Mouse (Mus musculus) forebrain, embryonic 15.5 days (tissue): ENCODE results near the gene Snx30. TPM values are rescaled to one million over a fixed set of nuclear protein-coding genes. Genes with fewer than 3 reads are reported as not detected.
A peak's percentile ranks its signal among the peaks of the same experiment; 100 is the strongest.
"Not testable (repeated sequence)": the region's sequence is repeated elsewhere in the genome, so short reads cannot be mapped to it uniquely, and the experiment has no call there.

ENCODE experiments used
- ATAC-seq: fragments of 200-750 bp; cut with Nextera tagmentation; replicated peaks from 2 replicates; pipeline ENCODE4 v1.8.0; 2017; ENCODE audit warnings: mild to moderate bottlenecking, moderate TSS enrichment, moderate library complexity
- H3K27ac ChIP-seq: fragments of 300-500 bp; sonication (generic); replicated peaks from 2 replicates; pipeline ENCODE4 v1.5.1; 2015; ENCODE audit warnings: mild to moderate bottlenecking, inconsistent platforms
- H3K27me3 ChIP-seq: fragments of 300-500 bp; sonication (generic); 2 replicates; pipeline ENCODE4 v1.6.1; 2015; ENCODE audit warnings: inconsistent platforms
- H3K36me3 ChIP-seq: fragments of 300-500 bp; sonication (generic); 2 replicates; pipeline ENCODE4 v1.6.1; 2015; ENCODE audit warnings: mild to moderate bottlenecking, inconsistent platforms
- H3K4me1 ChIP-seq: fragments of 300-500 bp; sonication (generic); 2 replicates; pipeline ENCODE4 v1.6.1; 2015; ENCODE audit warnings: inconsistent platforms
- H3K4me2 ChIP-seq: fragments of 300-500 bp; sonication (generic); replicated peaks from 2 replicates; pipeline ENCODE4 v1.6.1; 2015; ENCODE audit warnings: mild to moderate bottlenecking, inconsistent platforms
- H3K4me3 ChIP-seq: fragments of 300-500 bp; sonication (generic); 2 replicates; pipeline ENCODE4 v1.5.1; 2015; ENCODE audit warnings: mild to moderate bottlenecking, inconsistent platforms
- H3K9ac ChIP-seq: fragments of 300-500 bp; sonication (generic); replicated peaks from 2 replicates; pipeline ENCODE4 v1.6.1; 2015; ENCODE audit warnings: mild to moderate bottlenecking, inconsistent platforms
- H3K9me3 ChIP-seq: fragments of 300-500 bp; sonication (generic); 2 replicates; pipeline ENCODE4 v1.6.1; 2016; ENCODE audit warnings: inconsistent platforms
- WGBS: fragments of 180-500 bp; shearing (Covaris S2); methylation state at CpG from one replicate; pipeline ENCODE4 v1.1.7; 2015; ENCODE audit warnings: mixed read lengths; 5-methylcytosine and 5-hydroxymethylcytosine counted together
- polyA plus RNA-seq: library from polyadenylated mRNA; unstranded; fragments of >200 nt; fragmentation: Nextera tagmentation; extraction: Ambion mirVana; gene quantifications from 2 replicates; pipeline ENCODE4 v1.2.1, GENCODE M21; 2015

Gene Snx30
- polyA plus RNA-seq, 1 experiment from 2014 or later, result 13.0 TPM

GRCm38 (mm10) chr4:59777828-59778227, 27.8 kb upstream of the Snx30 start:
- WGBS, result 84% methylated on average over 3 of the region's 3 CpGs
- no peaks in the 10 kb centered on the region for H3K9me3 ChIP-seq
- ATAC-seq, result no peak

GRCm38 (mm10) chr4:59780568-59780967, 25.1 kb upstream of the Snx30 start:
- WGBS, result 17% methylated on average over 1 of the region's 1 CpGs

More at GRCm38 (mm10) chr4:59777828-59778227, 27.8 kb upstream of the Snx30 start:
- H3K27ac ChIP-seq, result no peak overlapping the region
- no peak overlapping the region for H3K4me2 ChIP-seq
- H3K4me3 ChIP-seq, result no peak overlapping the region
- no peaks in the 10 kb centered on the region for H3K27me3 ChIP-seq
- no peak overlapping the region for H3K9ac ChIP-seq
- peaks cover 12% of the 10 kb centered on the region for H3K4me1 ChIP-seq
- peaks cover 20% of the 10 kb centered on the region for H3K36me3 ChIP-seq

GRCm38 (mm10) chr4:59782853-59783684, 22.6 kb upstream of the Snx30 start:
- H3K4me2 ChIP-seq, result peak overlapping the region; percentile 89
- peak overlapping the region; percentile 69 for H3K9ac ChIP-seq
- peak overlapping the region; percentile 54 for H3K27ac ChIP-seq
- 0 out of 2 replicates have a peak, but pooled peaks cover 2% of the 10 kb centered on the region for H3K36me3 ChIP-seq
- WGBS, result under 1% methylated on average over 47 of the region's 47 CpGs
- H3K4me1 ChIP-seq, result peaks cover 13% of the 10 kb centered on the region
- peak; percentile 76 for ATAC-seq
- H3K9me3 ChIP-seq, result no peaks in the 10 kb centered on the region
- H3K27me3 ChIP-seq, result no peaks in the 10 kb centered on the region
- peak overlapping the region; percentile 78 for H3K4me3 ChIP-seq

More at GRCm38 (mm10) chr4:59780568-59780967, 25.1 kb upstream of the Snx30 start:
- no peaks in the 10 kb centered on the region for H3K9me3 ChIP-seq
- ATAC-seq, result no peak
- H3K27me3 ChIP-seq, result no peaks in the 10 kb centered on the region
- H3K4me2 ChIP-seq, result no peak overlapping the region
- H3K27ac ChIP-seq, result no peak overlapping the region
- peaks cover 13% of the 10 kb centered on the region for H3K4me1 ChIP-seq
- no peak overlapping the region for H3K9ac ChIP-seq
- 0 out of 2 replicates have a peak, but pooled peaks cover 2% of the 10 kb centered on the region for H3K36me3 ChIP-seq
- H3K4me3 ChIP-seq, result no peak overlapping the region

GRCm38 (mm10) chr4:59783685-59784279, 21.9 kb upstream of the Snx30 start:
- peaks cover 13% of the 10 kb centered on the region for H3K4me1 ChIP-seq
- WGBS, result under 1% methylated on average over 36 of the region's 36 CpGs
- peak overlapping the region; percentile 69 for H3K9ac ChIP-seq
- H3K36me3 ChIP-seq, result 0 out of 2 replicates have a peak, but pooled peaks cover 2% of the 10 kb centered on the region
- no peaks in the 10 kb centered on the region for H3K9me3 ChIP-seq
- H3K4me2 ChIP-seq, result peak overlapping the region; percentile 89
- peak; percentile 97 for ATAC-seq
- H3K27me3 ChIP-seq, result no peaks in the 10 kb centered on the region
- peak overlapping the region; percentile 54; the same call in 1 of the 2 replicates for H3K27ac ChIP-seq
- peak overlapping the region; percentile 78 for H3K4me3 ChIP-seq

- no peak for ATAC-seq
- no peaks in the 10 kb centered on the region for H3K9me3 ChIP-seq
- no peak overlapping the region for H3K9ac ChIP-seq
- no peaks in the 10 kb centered on the region for H3K36me3 ChIP-seq
- no peak overlapping the region for H3K4me2 ChIP-seq
- no peak overlapping the region for H3K27ac ChIP-seq
- H3K4me1 ChIP-seq, result peaks cover 13% of the 10 kb centered on the region
- no peaks in the 10 kb centered on the region for H3K27me3 ChIP-seq
- H3K4me3 ChIP-seq, result no peak overlapping the region
- WGBS, result 29% methylated on average over 2 of the region's 2 CpGs
Observed at GRCm38 (mm10) chr4:59785412-59785811, 20.2 kb upstream of the Snx30 start.

GRCm38 (mm10) chr4:59786661-59787060, 19.0 kb upstream of the Snx30 start:
- WGBS, result 0% methylated on average over 7 of the region's 7 CpGs
- Histone ChIP-seq H3K27ac (no peak overlapping the region), H3K4me2 (no peak overlapping the region), H3K27me3 (no peaks in the 10 kb centered on the region), H3K4me3 (no peak overlapping the region), H3K36me3 (no peaks in the 10 kb centered on the region), H3K9me3 (no peaks in the 10 kb centered on the region), H3K9ac (no peak overlapping the region), H3K4me1 (peaks cover 10% of the 10 kb centered on the region)
- no peak for ATAC-seq

GRCm38 (mm10) chr4:59787126-59787525, 18.5 kb upstream of the Snx30 start:
- Histone ChIP-seq H3K27ac (no peak overlapping the region), H3K4me3 (no peak overlapping the region), H3K9me3 (no peaks in the 10 kb centered on the region), H3K4me2 (no peak overlapping the region), H3K27me3 (no peaks in the 10 kb centered on the region), H3K4me1 (peaks cover 7% of the 10 kb centered on the region), H3K9ac (no peak overlapping the region), H3K36me3 (no peaks in the 10 kb centered on the region)
- 63% methylated on average over 6 of the region's 6 CpGs for WGBS
- no peak for ATAC-seq

- no peak for ATAC-seq
- no peaks in the 10 kb centered on the region for H3K27me3 ChIP-seq
- no peak overlapping the region for H3K4me3 ChIP-seq
- H3K36me3 ChIP-seq, result no peaks in the 10 kb centered on the region
- no peak overlapping the region for H3K9ac ChIP-seq
- H3K9me3 ChIP-seq, result no peaks in the 10 kb centered on the region
- no peaks in the 10 kb centered on the region for H3K4me1 ChIP-seq
- H3K4me2 ChIP-seq, result no peak overlapping the region
- no peak overlapping the region for H3K27ac ChIP-seq
Observed at GRCm38 (mm10) chr4:59789015-59789414, 16.6 kb upstream of the Snx30 start.

GRCm38 (mm10) chr4:59793626-59794025, 12.0 kb upstream of the Snx30 start:
- H3K4me3 ChIP-seq, H3K9me3 ChIP-seq, H3K36me3 ChIP-seq, ATAC-seq, H3K9ac ChIP-seq, H3K27me3 ChIP-seq, H3K4me1 ChIP-seq, H3K4me2 ChIP-seq, H3K27ac ChIP-seq: not testable (repeated sequence)
- WGBS, result 88% methylated on average over 2 of the region's 2 CpGs

- H3K27ac ChIP-seq, result no peak overlapping the region
- no peaks in the 10 kb centered on the region for H3K9me3 ChIP-seq
- ATAC-seq, result no peak
- H3K9ac ChIP-seq, result no peak overlapping the region
- H3K4me3 ChIP-seq, result no peak overlapping the region
- no peaks in the 10 kb centered on the region for H3K36me3 ChIP-seq
- no peaks in the 10 kb centered on the region for H3K4me1 ChIP-seq
- no peak overlapping the region for H3K4me2 ChIP-seq
- WGBS, result 74% methylated on average over 2 of the region's 2 CpGs
- no peaks in the 10 kb centered on the region for H3K27me3 ChIP-seq
Observed at GRCm38 (mm10) chr4:59794116-59794515, 11.5 kb upstream of the Snx30 start.

- H3K4me2 ChIP-seq, result no peak overlapping the region
- 87% methylated on average over 2 of the region's 2 CpGs for WGBS
- H3K27me3 ChIP-seq, result no peaks in the 10 kb centered on the region
- no peaks in the 10 kb centered on the region for H3K9me3 ChIP-seq
- no peak overlapping the region for H3K4me3 ChIP-seq
- no peak overlapping the region for H3K27ac ChIP-seq
- H3K36me3 ChIP-seq, result no peaks in the 10 kb centered on the region
- H3K9ac ChIP-seq, result no peak overlapping the region
- ATAC-seq, result no peak
- H3K4me1 ChIP-seq, result no peaks in the 10 kb centered on the region
Observed at GRCm38 (mm10) chr4:59795788-59796455, 9.7 kb upstream of the Snx30 start.

GRCm38 (mm10) chr4:59800181-59800580, 5.5 kb upstream of the Snx30 start:
- no peak overlapping the region for H3K27ac ChIP-seq
- no peak overlapping the region for H3K9ac ChIP-seq
- H3K9me3 ChIP-seq, result no peaks in the 10 kb centered on the region
- 86% methylated on average over 5 of the region's 5 CpGs for WGBS
- H3K36me3 ChIP-seq, result no peaks in the 10 kb centered on the region
- no peaks in the 10 kb centered on the region for H3K27me3 ChIP-seq
- no peak for ATAC-seq
- no peak overlapping the region for H3K4me3 ChIP-seq
- H3K4me1 ChIP-seq, result peaks cover 6% of the 10 kb centered on the region
- no peak overlapping the region for H3K4me2 ChIP-seq
